Mouse (Mus musculus): ENCODE data around the gene Dek.

DNA sequence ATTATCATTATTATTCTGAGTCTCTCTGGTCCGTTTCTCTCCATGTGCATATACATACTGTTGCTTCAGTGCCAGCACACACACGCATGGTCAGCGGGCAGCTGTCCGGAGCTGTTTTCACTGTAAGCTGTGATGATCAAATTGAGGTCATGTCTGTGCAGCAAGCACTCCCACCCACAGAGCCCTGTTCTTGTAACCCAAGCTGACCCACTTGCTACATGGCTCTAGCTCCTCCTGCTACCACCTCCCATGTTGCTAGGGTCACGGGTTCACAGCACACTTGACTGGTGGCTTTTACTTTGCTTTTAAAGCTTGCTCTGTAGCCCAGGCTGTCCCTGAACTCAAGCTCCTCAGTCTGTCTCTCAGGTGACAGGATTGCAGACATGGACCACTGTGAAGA lies 33.5 kb downstream of the Dek start:
- no peak for TF ChIP-seq CTCF (IDR thresholded peaks at IDR 0.05)
- TF ChIP-seq POLR2A (IDR thresholded peaks at IDR 0.05; ENCODE audit: insufficient read depth, low read depth, low read length) = no peak
- TF ChIP-seq EP300 (IDR thresholded peaks at IDR 0.05; ENCODE audit: insufficient read depth, low read depth, low read length) = no peak

Data from heart, adult 2 months (tissue).